Mouse (Mus musculus): ENCODE measurements around the gene Eng.

DNA sequence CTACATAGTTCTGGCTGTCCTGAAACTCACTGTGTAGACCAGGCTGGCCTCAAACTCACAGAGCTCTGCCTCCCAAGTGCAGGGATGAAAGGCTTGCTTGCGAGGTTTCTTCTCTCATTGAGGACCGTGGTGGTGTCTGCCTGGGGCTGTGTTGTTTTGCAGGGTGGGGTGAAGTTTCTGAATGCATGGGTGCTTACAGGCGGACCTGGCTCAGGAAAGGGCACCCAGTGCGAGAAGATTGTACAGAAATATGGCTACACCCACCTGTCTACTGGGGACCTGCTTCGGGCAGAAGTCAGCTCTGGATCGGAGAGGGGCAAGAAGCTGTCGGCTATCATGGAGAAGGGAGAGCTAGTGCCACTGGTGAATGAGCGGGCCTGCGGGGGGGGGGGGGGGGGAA, 16.4 kb upstream of the Eng start:
- no peak for TF ChIP-seq CTCF (IDR thresholded peaks at IDR 0.05)
- no peak for TF ChIP-seq EP300 (IDR thresholded peaks at IDR 0.05; ENCODE audit: insufficient read depth, low read depth, low read length)
- TF ChIP-seq POLR2A (IDR thresholded peaks at IDR 0.05; ENCODE audit: insufficient read depth, low read depth, low read length): no peak

Measured in heart, adult 2 months (tissue).